15 mouse cellular contexts compared by ENCODE assay signal in genomic region chr4:32987006-32987405, GRCm38 (mm10). TPM values are rescaled to one million over a fixed set of nuclear protein-coding genes. Genes with fewer than 3 reads are reported as not detected.
DNase-seq lines count a peak whose midpoint lies in the region; ATAC-seq and TF ChIP-seq lines count a peak whose summit lies in the region.
"Had no signal": no experiment of that assay in that cellular context is flagged by ENCODE, and none has a peak within 500 bp of the region (broad histone marks: within the 10 kb centered on the region; RNA-seq: fewer than 3 reads in every experiment).

No protein-coding gene starts in this region.

- no peaks in the 10 kb centered on the region for H3K9me3 ChIP-seq in embryonic facial prominence, embryonic 14.5 days (ENCODE audit: control insufficient read depth, low read length)
- H3K9me3 ChIP-seq in embryonic facial prominence, embryonic 10.5 days = no peaks in the 10 kb centered on the region
- H3K9me3 ChIP-seq in liver, embryonic 12.5 days (replicated peaks) = peaks cover 4% of the 10 kb centered on the region; the same call in 1 of the 2 replicates
- H3K9me3 ChIP-seq in kidney, embryonic 16.5 days (ENCODE audit: low read length) = no peaks in the 10 kb centered on the region
- H3K9me3 ChIP-seq: heart, embryonic 15.5 days; kidney, embryonic 15.5 days; midbrain, embryonic 12.5 days had no signal

- no peak for ATAC-seq in embryonic facial prominence, embryonic 14.5 days (ENCODE audit: low read depth)
- ATAC-seq in liver, embryonic 12.5 days = peak; percentile 96
- no peak for ATAC-seq in inflammation-experienced regulatory T-cells, adult 6 months
- no peak for ATAC-seq in kidney, embryonic 16.5 days (ENCODE audit: low FRiP score, low TSS enrichment)

- TF ChIP-seq CTCF in spleen, adult 2 months (IDR thresholded peaks at IDR 0.05; ENCODE audit: extremely low read depth, insufficient read depth, insufficient read length, insufficient replicate concordance) = no peak

- H3K4me1 ChIP-seq in embryonic facial prominence, embryonic 14.5 days (ENCODE audit: control insufficient read depth, insufficient read depth, low read length) = 0 out of 2 replicates have a peak, but pooled peaks cover 4% of the 10 kb centered on the region
- peaks cover 44% of the 10 kb centered on the region for H3K4me1 ChIP-seq in embryonic facial prominence, embryonic 10.5 days
- H3K4me1 ChIP-seq in liver, embryonic 12.5 days = peaks cover 68% of the 10 kb centered on the region
- peaks cover 11% of the 10 kb centered on the region for H3K4me1 ChIP-seq in spleen, adult 2 months (ENCODE audit: control insufficient read depth, insufficient read depth, insufficient read length)
- peaks cover 13% of the 10 kb centered on the region for H3K4me1 ChIP-seq in kidney, embryonic 16.5 days (ENCODE audit: insufficient read depth, low read length)

- no peak overlapping the region for H3K9ac ChIP-seq in embryonic facial prominence, embryonic 14.5 days (ENCODE audit: low read depth, low read length)
- H3K9ac ChIP-seq in liver, embryonic 12.5 days = 0 out of 2 replicates have a peak overlapping the region, but pooled peaks have one; percentile 49
- no peak overlapping the region for H3K9ac ChIP-seq in kidney, embryonic 16.5 days (replicated peaks; ENCODE audit: low read length)
- H3K9ac ChIP-seq: heart, embryonic 15.5 days; hindbrain, embryonic 14.5 days; kidney, embryonic 15.5 days; midbrain, embryonic 12.5 days had no signal

- H3K27me3 ChIP-seq in embryonic facial prominence, embryonic 14.5 days (replicated peaks; ENCODE audit: control insufficient read depth, insufficient read depth, low read length) = no peaks in the 10 kb centered on the region
- peaks cover 6% of the 10 kb centered on the region for H3K27me3 ChIP-seq in embryonic facial prominence, embryonic 10.5 days (replicated peaks; ENCODE audit: low read depth, poor library complexity, severe bottlenecking)
- H3K27me3 ChIP-seq in liver, embryonic 12.5 days (replicated peaks) = peaks cover 62% of the 10 kb centered on the region
- H3K27me3 ChIP-seq in spleen, adult 2 months (ENCODE audit: control insufficient read depth, insufficient read depth, low read length) = peaks cover 7% of the 10 kb centered on the region; the same call in 1 of the 2 replicates
- H3K27me3 ChIP-seq in kidney, embryonic 16.5 days (ENCODE audit: insufficient read depth, low read length) = 0 out of 2 replicates have a peak, but pooled peaks cover under 1% of the 10 kb centered on the region
- H3K27me3 ChIP-seq: heart, embryonic 15.5 days; kidney, embryonic 15.5 days; midbrain, embryonic 12.5 days had no signal

- no peak overlapping the region for H3K27ac ChIP-seq in embryonic facial prominence, embryonic 14.5 days (replicated peaks; ENCODE audit: low read depth, low read length)
- H3K27ac ChIP-seq in embryonic facial prominence, embryonic 10.5 days (replicated peaks) = no peak overlapping the region
- H3K27ac ChIP-seq in liver, embryonic 12.5 days = peak overlapping the region; percentile 93
- peak overlapping the region; percentile 3; the same call in 1 of the 2 replicates for H3K27ac ChIP-seq in spleen, adult 2 months (ENCODE audit: insufficient read depth, low read length)
- H3K27ac ChIP-seq in kidney, embryonic 16.5 days (ENCODE audit: low read length) = no peak overlapping the region
- H3K27ac ChIP-seq: hindbrain, embryonic 14.5 days; kidney, embryonic 15.5 days had no signal

- H3K36me3 ChIP-seq in embryonic facial prominence, embryonic 14.5 days (ENCODE audit: control insufficient read depth, insufficient read depth, low read length) = no peaks in the 10 kb centered on the region
- no peaks in the 10 kb centered on the region for H3K36me3 ChIP-seq in embryonic facial prominence, embryonic 10.5 days (replicated peaks)
- H3K36me3 ChIP-seq in liver, embryonic 12.5 days = no peaks in the 10 kb centered on the region
- no peaks in the 10 kb centered on the region for H3K36me3 ChIP-seq in spleen, adult 2 months (ENCODE audit: control insufficient read depth, insufficient read depth, low read length)
- no peaks in the 10 kb centered on the region for H3K36me3 ChIP-seq in kidney, embryonic 16.5 days (ENCODE audit: insufficient read depth, low read length)
- H3K36me3 ChIP-seq: heart, embryonic 15.5 days; kidney, embryonic 15.5 days; midbrain, embryonic 12.5 days had no signal

- TF ChIP-seq POLR2A in spleen, adult 2 months (IDR thresholded peaks at IDR 0.05; ENCODE audit: low read depth, low read length) = no peak

- no peak overlapping the region for H3K4me3 ChIP-seq in embryonic facial prominence, embryonic 14.5 days (ENCODE audit: low read depth, low read length)
- H3K4me3 ChIP-seq in embryonic facial prominence, embryonic 10.5 days = no peak overlapping the region
- H3K4me3 ChIP-seq in liver, embryonic 12.5 days = peak overlapping the region; percentile 71
- H3K4me3 ChIP-seq in spleen, adult 2 months (ENCODE audit: extremely low read depth, insufficient read depth, insufficient read length) = no peak overlapping the region
- H3K4me3 ChIP-seq in kidney, embryonic 16.5 days (ENCODE audit: low read length) = no peak overlapping the region
- H3K4me3 ChIP-seq: heart, embryonic 15.5 days; kidney, embryonic 15.5 days; midbrain, embryonic 12.5 days; myocyte had no signal

- H3K4me2 ChIP-seq in embryonic facial prominence, embryonic 14.5 days (ENCODE audit: low read depth, low read length) = no peak overlapping the region
- H3K4me2 ChIP-seq in liver, embryonic 12.5 days = peak overlapping the region; percentile 99
- no peak overlapping the region for H3K4me2 ChIP-seq in kidney, embryonic 16.5 days (replicated peaks; ENCODE audit: low read depth, low read length)
- H3K4me2 ChIP-seq: kidney, embryonic 15.5 days had no signal

- DNase-seq in embryonic facial prominence, embryonic 14.5 days (ENCODE audit: low spot score) = peak; percentile 8
- DNase-seq in embryonic facial prominence, embryonic 10.5 days (ENCODE audit: low spot score) = no peak
- DNase-seq in c-Kit-positive CD71-positive TER-119-positive erythroid progenitor cells, embryonic 14.5 days (ENCODE audit: low spot score) = peak; percentile 81
- DNase-seq in spleen, adult 2 months (ENCODE audit: low read depth in 1 of 2, low spot score in 2 of 2) = no peak
- DNase-seq in B cell, adult 2 months = no peak
- DNase-seq: cerebellum, adult 9-11 months; lung, postnatal 14 days had no signal

- 59% methylated on average over 3 of the region's 3 CpGs for WGBS in embryonic facial prominence, embryonic 14.5 days
- WGBS in embryonic facial prominence, embryonic 10.5 days = 53% methylated on average over 3 of the region's 3 CpGs
- WGBS in liver, embryonic 12.5 days (ENCODE audit: insufficient replicate concordance) = 37% methylated on average over 3 of the region's 3 CpGs
- 51% methylated on average over 3 of the region's 3 CpGs for WGBS in spleen, adult 2 months
- WGBS in kidney, embryonic 16.5 days = 50% methylated on average over 3 of the region's 3 CpGs

RNA-seq across cellular contexts. Expression of gene Rragd, which starts 4.2 kb away (rescaled TPM):
- polyA plus RNA-seq in embryonic facial prominence, embryonic 14.5 days (2014; fragmentation: Nextera tagmentation; extraction: Ambion mirVana) = 18.3 and 21.8 TPM in 2 replicates
- 22.5 and 22.9 TPM in 2 replicates for polyA plus RNA-seq in embryonic facial prominence, embryonic 10.5 days (2016; fragmentation: Nextera tagmentation; extraction: Ambion mirVana)
- 4.0 and 4.3 TPM in 2 replicates for polyA plus RNA-seq in liver, embryonic 12.5 days (2016; fragmentation: Nextera tagmentation; extraction: Ambion mirVana)
- 1.0 and 1.3 TPM in 2 replicates for polyA plus RNA-seq in spleen, adult 2 months (2012; rRNA removed)
- polyA plus RNA-seq in inflammation-experienced regulatory T-cells, adult 6 months (2017; shearing (Covaris generic)) = 1 to 10 TPM in 2 of 3 experiments, under 1 TPM in 1; 0.62 to 5.4 (median 4.2) TPM
- 16.0 and 22.0 TPM in 2 replicates for polyA plus RNA-seq in kidney, embryonic 16.5 days (2015; fragmentation: Nextera tagmentation; extraction: Ambion mirVana)

RNA-seq across cellular contexts. Expression of gene Ankrd6, which starts 36.4 kb away (rescaled TPM):
- 11.0 and 11.2 TPM in 2 replicates for polyA plus RNA-seq in embryonic facial prominence, embryonic 14.5 days (2014; fragmentation: Nextera tagmentation; extraction: Ambion mirVana)
- polyA plus RNA-seq in embryonic facial prominence, embryonic 10.5 days (2016; fragmentation: Nextera tagmentation; extraction: Ambion mirVana) = 12.2 and 16.4 TPM in 2 replicates
- polyA plus RNA-seq in liver, embryonic 12.5 days (2016; fragmentation: Nextera tagmentation; extraction: Ambion mirVana) = 1.3 and 1.5 TPM in 2 replicates
- 0.21 and 0.32 TPM in 2 replicates for polyA plus RNA-seq in spleen, adult 2 months (2012; rRNA removed)
- polyA plus RNA-seq in inflammation-experienced regulatory T-cells, adult 6 months (2017; shearing (Covaris generic)) = 1 to 10 TPM; 1.2 to 2.9 (median 2.7) TPM
- polyA plus RNA-seq in kidney, embryonic 16.5 days (2015; fragmentation: Nextera tagmentation; extraction: Ambion mirVana) = 13.8 and 15.4 TPM in 2 replicates

RNA-seq across cellular contexts. Expression of gene Ube2j1, which starts 44.2 kb away (rescaled TPM):
- polyA plus RNA-seq in embryonic facial prominence, embryonic 14.5 days (2014; fragmentation: Nextera tagmentation; extraction: Ambion mirVana) = 45.1 and 54.7 TPM in 2 replicates
- polyA plus RNA-seq in embryonic facial prominence, embryonic 10.5 days (2016; fragmentation: Nextera tagmentation; extraction: Ambion mirVana) = 37.8 and 38.7 TPM in 2 replicates
- 34.2 and 36.0 TPM in 2 replicates for polyA plus RNA-seq in liver, embryonic 12.5 days (2016; fragmentation: Nextera tagmentation; extraction: Ambion mirVana)
- polyA plus RNA-seq in spleen, adult 2 months (2012; rRNA removed) = 15.0 and 16.3 TPM in 2 replicates
- 10 to 100 TPM; 33.3 to 58.4 (median 41.7) TPM for polyA plus RNA-seq in inflammation-experienced regulatory T-cells, adult 6 months (2017; shearing (Covaris generic))
- polyA plus RNA-seq in kidney, embryonic 16.5 days (2015; fragmentation: Nextera tagmentation; extraction: Ambion mirVana) = 42.5 and 43.8 TPM in 2 replicates

Comparison
In these comparisons a context has a peak if more than half of its experiments do, and no peak if none do; other contexts are left out.
1. DNase-seq: peak in embryonic facial prominence, embryonic 14.5 days (single experiment) and c-Kit-positive CD71-positive TER-119-positive erythroid progenitor cells, embryonic 14.5 days (single experiment); none in embryonic facial prominence, embryonic 10.5 days (single experiment), spleen, adult 2 months (0 of 2) and B cell, adult 2 months (0 of 2).
2. H3K27ac ChIP-seq: peak in liver, embryonic 12.5 days (single experiment) and spleen, adult 2 months (single experiment); none in embryonic facial prominence, embryonic 14.5 days (single experiment), embryonic facial prominence, embryonic 10.5 days (single experiment) and kidney, embryonic 16.5 days (single experiment).